Mouse (Mus musculus) embryonic facial prominence, embryonic 11.5 days (tissue): ENCODE measurements at regions not wholly inside any gene's neighbourhood (a gene's known extent, or its start where the extent isn't known, plus 50 kb on each side); places are given as distances from the start of the nearest gene placed in this dataset.

Experiments used
- ATAC-seq: fragments of 200-750 bp; cut with Nextera tagmentation; replicated peaks from 2 replicates; pipeline ENCODE4 v1.8.0; 2017; ENCODE audit warnings: low read depth; ENCODE audit not compliant: insufficient number of reproducible peaks, low FRiP score, low TSS enrichment
- DNase-seq: peaks from one replicate; pipeline ENCODE4 v3.0.0-alpha.2; 2015; ENCODE audit warnings: low spot score
- H3K27ac ChIP-seq: fragments of 300-500 bp; sonication (generic); replicated peaks from 2 replicates; pipeline ENCODE4 v1.5.1; 2014; ENCODE audit warnings: mild to moderate bottlenecking, low read depth, low read length, control low read depth
- H3K27me3 ChIP-seq: fragments of 300-500 bp; sonication (generic); 2 replicates; pipeline ENCODE4 v1.6.1; 2014; ENCODE audit warnings: mild to moderate bottlenecking, low read length, moderate library complexity, mixed read lengths; ENCODE audit not compliant: control insufficient read depth, insufficient read depth
- H3K36me3 ChIP-seq: fragments of 300-500 bp; sonication (generic); replicated peaks from 2 replicates; pipeline ENCODE4 v1.6.1; 2014; ENCODE audit warnings: low read depth, mild to moderate bottlenecking, low read length, moderate library complexity, mixed read lengths; ENCODE audit not compliant: control insufficient read depth, insufficient read depth
- H3K4me1 ChIP-seq: fragments of 300-500 bp; sonication (generic); 2 replicates; pipeline ENCODE4 v1.6.1; 2014; ENCODE audit warnings: low read length, mixed read lengths; ENCODE audit not compliant: control insufficient read depth, insufficient read depth
- H3K4me2 ChIP-seq: fragments of 300-500 bp; sonication (generic); 2 replicates; pipeline ENCODE4 v1.6.1; 2014; ENCODE audit warnings: low read depth, mild to moderate bottlenecking, control low read depth, low read length, moderate library complexity
- H3K4me3 ChIP-seq: fragments of 300-500 bp; sonication (generic); 2 replicates; pipeline ENCODE4 v1.5.1; 2014; ENCODE audit warnings: low read depth, low read length, control low read depth
- H3K9ac ChIP-seq: fragments of 300-500 bp; sonication (generic); replicated peaks from 2 replicates; pipeline ENCODE4 v1.6.1; 2014; ENCODE audit warnings: mild to moderate bottlenecking, control low read depth, low read length
- H3K9me3 ChIP-seq: fragments of 300-500 bp; sonication (generic); replicated peaks from 2 replicates; pipeline ENCODE4 v1.6.1; 2016; ENCODE audit warnings: mild to moderate bottlenecking, low read length, inconsistent platforms, mixed read lengths; ENCODE audit not compliant: control insufficient read depth
- WGBS: fragments of 180-500 bp; shearing (Covaris S2); extraction: QIAGEN DNeasy Blood & Tissue Kit; methylation state at CpG from one replicate; pipeline ENCODE4 v1.1.7; 2014; 5-methylcytosine and 5-hydroxymethylcytosine counted together

- Histone ChIP-seq H3K4me1 (no peaks in the 10 kb centered on the region), H3K27me3 (no peaks in the 10 kb centered on the region), H3K9me3 (no peaks in the 10 kb centered on the region), H3K9ac (no peak overlapping the region), H3K36me3 (no peaks in the 10 kb centered on the region), H3K4me2 (no peak overlapping the region), H3K27ac (no peak overlapping the region), H3K4me3 (no peak overlapping the region)
- DNase-seq, result peak; percentile 60
- WGBS, result 72% methylated on average over 2 of the region's 2 CpGs
- no peak for ATAC-seq
These were observed 56.9 kb downstream of the Spata19 start for GRCm38 (mm10) chr9:27453476-27453875.

- 72% methylated on average over 10 of the region's 10 CpGs for WGBS
- no peaks in the 10 kb centered on the region for H3K4me1 ChIP-seq
- H3K4me2 ChIP-seq, result no peak overlapping the region
- no peaks in the 10 kb centered on the region for H3K9me3 ChIP-seq
- DNase-seq (no peak), ATAC-seq (no peak)
- no peak overlapping the region for H3K27ac ChIP-seq
- no peak overlapping the region for H3K4me3 ChIP-seq
- no peak overlapping the region for H3K9ac ChIP-seq
- no peaks in the 10 kb centered on the region for H3K36me3 ChIP-seq
- H3K27me3 ChIP-seq, result no peaks in the 10 kb centered on the region
These were observed 57.5 kb downstream of the Spata19 start for GRCm38 (mm10) chr9:27453924-27454652.

DNA sequence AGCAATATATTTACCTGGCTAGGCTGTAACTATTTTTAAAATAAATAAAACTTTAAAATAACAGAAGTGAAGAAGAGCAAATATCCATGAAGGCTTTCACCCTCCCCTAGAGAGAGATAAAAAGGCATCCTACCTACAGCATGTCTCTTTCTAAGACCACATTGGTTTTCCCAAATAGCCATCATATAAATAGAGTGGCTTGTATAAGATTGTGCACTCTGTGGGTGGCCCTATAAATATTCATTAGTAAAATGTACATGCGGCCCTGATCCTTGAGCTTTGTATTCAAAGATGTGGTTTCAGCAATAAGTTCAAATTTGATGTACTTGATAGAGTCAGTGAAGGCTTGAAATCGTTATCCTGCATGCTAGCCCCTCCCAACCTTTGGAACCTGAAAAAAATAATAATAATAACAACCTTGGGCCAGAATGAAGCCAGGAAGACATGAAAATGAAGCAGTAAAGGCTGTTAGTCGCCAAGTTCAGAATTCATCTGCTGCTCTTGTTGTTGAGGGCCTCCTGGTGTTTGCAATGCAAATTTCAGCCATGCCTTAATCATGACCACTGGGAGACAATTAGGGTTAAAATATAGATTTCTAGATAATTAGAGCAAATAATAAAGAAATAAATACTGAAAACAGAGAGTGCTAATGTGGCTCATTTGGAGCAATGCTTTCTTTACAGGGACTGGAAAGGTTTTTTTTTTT lies 61.9 kb downstream of the Spata19 start:
- H3K4me3 ChIP-seq, result no peak overlapping the region
- no peaks in the 10 kb centered on the region for H3K27me3 ChIP-seq
- H3K27ac ChIP-seq, result no peak overlapping the region
- H3K9ac ChIP-seq, result no peak overlapping the region
- no peaks in the 10 kb centered on the region for H3K36me3 ChIP-seq
- no peak for ATAC-seq
- 52% methylated on average over 3 of the region's 3 CpGs for WGBS
- no peak for DNase-seq
- no peaks in the 10 kb centered on the region for H3K9me3 ChIP-seq
- no peak overlapping the region for H3K4me2 ChIP-seq
- no peaks in the 10 kb centered on the region for H3K4me1 ChIP-seq

- H3K27me3 ChIP-seq, result no peaks in the 10 kb centered on the region
- 29% methylated on average over 8 of the region's 8 CpGs for WGBS
- ATAC-seq, result no peak
- H3K9me3 ChIP-seq, result no peaks in the 10 kb centered on the region
- no peak overlapping the region for H3K4me2 ChIP-seq
- H3K4me1 ChIP-seq, result no peaks in the 10 kb centered on the region
- H3K9ac ChIP-seq, result no peak overlapping the region
- H3K36me3 ChIP-seq, result no peaks in the 10 kb centered on the region
- peak; percentile 27 for DNase-seq
- H3K4me3 ChIP-seq, result no peak overlapping the region
- no peak overlapping the region for H3K27ac ChIP-seq
These were observed 64.4 kb downstream of the Spata19 start for GRCm38 (mm10) chr9:27461029-27461428.

DNA sequence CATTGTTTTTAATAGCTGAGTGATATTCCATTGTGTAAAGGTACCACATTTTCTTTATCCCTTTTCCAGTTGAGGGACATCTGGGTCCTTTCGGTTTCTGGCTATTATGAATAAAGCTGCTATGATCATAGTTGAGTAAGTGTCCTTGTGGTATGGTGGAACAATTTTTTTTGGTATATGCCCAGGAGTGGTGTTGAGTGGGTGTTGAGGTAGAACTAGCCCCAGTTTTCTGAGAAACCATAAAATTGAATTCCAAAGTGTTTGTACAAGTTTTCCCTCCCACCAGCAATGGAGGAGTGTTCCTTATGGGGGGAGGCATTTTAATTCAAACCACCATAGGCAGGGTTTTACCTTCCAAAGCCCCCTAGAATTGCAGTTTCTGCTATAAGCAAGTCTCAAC lies 67.4 kb downstream of the Spata19 start:
- Histone ChIP-seq H3K9ac (no peak overlapping the region), H3K27ac (no peak overlapping the region), H3K4me1 (no peaks in the 10 kb centered on the region), H3K27me3 (no peaks in the 10 kb centered on the region), H3K36me3 (no peaks in the 10 kb centered on the region), H3K9me3 (no peaks in the 10 kb centered on the region), H3K4me3 (no peak overlapping the region), H3K4me2 (no peak overlapping the region)
- 95% methylated on average over 1 of the region's 1 CpGs for WGBS
- DNase-seq (no peak), ATAC-seq (no peak)

DNA sequence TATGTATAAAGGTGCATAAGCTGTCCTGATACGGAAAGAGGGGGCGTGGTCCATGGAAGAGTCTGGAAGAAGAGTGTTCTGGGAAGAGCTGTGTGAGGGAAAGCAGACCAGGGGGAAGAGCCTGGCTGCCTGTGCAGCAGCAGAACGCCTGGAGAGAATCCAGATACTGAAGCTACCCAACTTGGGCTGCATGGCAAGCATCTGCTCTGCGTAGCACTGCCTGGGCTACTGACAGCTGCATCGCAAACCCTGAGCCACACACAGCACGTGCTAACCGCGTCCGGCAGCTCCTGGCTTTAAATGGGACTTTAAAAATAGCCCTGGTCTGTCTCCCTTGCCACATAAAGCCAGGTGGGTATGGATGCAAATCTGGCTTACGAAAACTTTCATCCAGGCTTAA lies 78.9 kb downstream of the Spata19 start:
- Histone ChIP-seq H3K9ac (no peak overlapping the region), H3K9me3 (no peaks in the 10 kb centered on the region), H3K4me1 (no peaks in the 10 kb centered on the region), H3K36me3 (no peaks in the 10 kb centered on the region), H3K4me2 (no peak overlapping the region), H3K27ac (no peak overlapping the region), H3K27me3 (no peaks in the 10 kb centered on the region), H3K4me3 (no peak overlapping the region)
- no peak for DNase-seq
- ATAC-seq, result no peak
- 88% methylated on average over 10 of the region's 10 CpGs for WGBS

DNA sequence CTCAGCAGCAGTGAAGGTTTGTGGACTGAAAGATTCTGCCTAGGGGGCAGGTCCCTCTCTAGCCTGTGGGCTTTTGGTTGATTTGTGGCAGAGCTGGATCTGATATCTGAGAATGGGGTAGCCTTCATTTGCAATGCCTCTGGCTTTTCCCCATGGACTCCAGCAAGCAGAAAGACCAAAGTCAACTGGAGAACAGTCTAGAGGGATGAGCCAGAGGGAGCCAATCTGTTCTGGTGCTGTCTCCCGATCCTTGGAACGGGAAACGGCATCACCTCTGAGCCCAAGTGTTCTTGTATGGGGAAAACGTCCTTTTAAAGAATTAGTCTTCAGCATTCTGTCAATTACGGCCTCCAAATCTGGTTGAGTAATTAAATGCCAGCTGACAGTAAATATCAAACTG lies 80.0 kb downstream of the Spata19 start:
- ATAC-seq (no peak), DNase-seq (no peak)
- no peaks in the 10 kb centered on the region for H3K4me1 ChIP-seq
- H3K4me3 ChIP-seq, result no peak overlapping the region
- no peak overlapping the region for H3K27ac ChIP-seq
- 84% methylated on average over 5 of the region's 5 CpGs for WGBS
- no peak overlapping the region for H3K4me2 ChIP-seq
- H3K9ac ChIP-seq, result no peak overlapping the region
- H3K36me3 ChIP-seq, result no peaks in the 10 kb centered on the region
- no peaks in the 10 kb centered on the region for H3K27me3 ChIP-seq
- no peaks in the 10 kb centered on the region for H3K9me3 ChIP-seq

- Histone ChIP-seq H3K4me1 (no peaks in the 10 kb centered on the region), H3K27ac (no peak overlapping the region), H3K27me3 (no peaks in the 10 kb centered on the region), H3K9ac (no peak overlapping the region), H3K4me3 (no peak overlapping the region), H3K36me3 (no peaks in the 10 kb centered on the region), H3K9me3 (no peaks in the 10 kb centered on the region), H3K4me2 (no peak overlapping the region)
- DNase-seq, result no peak
- ATAC-seq, result no peak
- 68% methylated on average over 4 of the region's 4 CpGs for WGBS
These were observed 80.6 kb downstream of the Spata19 start for GRCm38 (mm10) chr9:27477079-27477687.
